Mouse (Mus musculus) ES-CJ7 (cell line): ENCODE measurements around the gene Slc44a1.

Experiments used
- DNase-seq: peaks from one replicate; pipeline ENCODE4 v3.0.0; 2011; ENCODE audit warnings: low read depth, low spot score

The Slc44a1 gene

GRCm38 (mm10) chr4:53465887-53466286 lies 25.7 kb downstream of the Slc44a1 start:
- peak; percentile 53 for DNase-seq

- no peak for DNase-seq
These were observed 28.8 kb downstream of the Slc44a1 start for GRCm38 (mm10) chr4:53469007-53469406.

GRCm38 (mm10) chr4:53474109-53474508 lies 33.9 kb downstream of the Slc44a1 start:
- no peak for DNase-seq

GRCm38 (mm10) chr4:53475230-53475952 lies 35.2 kb downstream of the Slc44a1 start:
- DNase-seq = no peak

- no peak for DNase-seq
These were observed 38.4 kb downstream of the Slc44a1 start for GRCm38 (mm10) chr4:53478644-53479043.

GRCm38 (mm10) chr4:53487216-53488188 lies 47.3 kb downstream of the Slc44a1 start:
- no peak for DNase-seq

GRCm38 (mm10) chr4:53488803-53489202 lies 48.6 kb downstream of the Slc44a1 start:
- no peak for DNase-seq

- DNase-seq = no peak
These were observed 50.2 kb downstream of the Slc44a1 start for GRCm38 (mm10) chr4:53490371-53490770.

- peak; percentile 67 for DNase-seq
These were observed 51.1 kb downstream of the Slc44a1 start for GRCm38 (mm10) chr4:53491269-53491668.

- no peak for DNase-seq
These were observed 55.4 kb downstream of the Slc44a1 start for GRCm38 (mm10) chr4:53495646-53496045.

- no peak for DNase-seq
These were observed 62.6 kb downstream of the Slc44a1 start for GRCm38 (mm10) chr4:53502764-53503163.

GRCm38 (mm10) chr4:53512131-53512916 lies 72.1 kb downstream of the Slc44a1 start:
- no peak for DNase-seq

- DNase-seq = no peak
These were observed 73.3 kb downstream of the Slc44a1 start for GRCm38 (mm10) chr4:53513276-53514081.

GRCm38 (mm10) chr4:53516011-53516532 lies 75.9 kb downstream of the Slc44a1 start:
- no peak for DNase-seq

GRCm38 (mm10) chr4:53519429-53519828 lies 79.2 kb downstream of the Slc44a1 start:
- no peak for DNase-seq

GRCm38 (mm10) chr4:53521028-53521427 lies 80.8 kb downstream of the Slc44a1 start:
- DNase-seq = no peak

- no peak for DNase-seq
These were observed 82.4 kb downstream of the Slc44a1 start for GRCm38 (mm10) chr4:53522655-53523054.

GRCm38 (mm10) chr4:53525503-53525902 lies 85.3 kb downstream of the Slc44a1 start:
- DNase-seq = no peak

GRCm38 (mm10) chr4:53525994-53526393 lies 85.8 kb downstream of the Slc44a1 start:
- DNase-seq = no peak

GRCm38 (mm10) chr4:53526446-53526845 lies 86.2 kb downstream of the Slc44a1 start:
- DNase-seq = no peak

GRCm38 (mm10) chr4:53535795-53536194 lies 95.6 kb downstream of the Slc44a1 start:
- DNase-seq = no peak
